Mouse (Mus musculus) myocyte (in vitro differentiated cells): Measurements from ENCODE around the gene Rem2.

Experiments used
- POLR2A ChIP-seq: IDR thresholded peaks from one replicate; pipeline ENCODE4 v1.6.1; 2011; ENCODE audit warnings: low read depth, mild to moderate bottlenecking, control low read depth, moderate library complexity; ENCODE audit not compliant: insufficient read length
- POLR2AphosphoS2 ChIP-seq: IDR thresholded peaks from one replicate; pipeline ENCODE4 v1.6.1; 2011; ENCODE audit warnings: low read depth, control low read depth; ENCODE audit not compliant: insufficient read length
- TCF12 ChIP-seq: IDR thresholded peaks from one replicate; pipeline ENCODE4 v1.6.1; 2011; ENCODE audit warnings: mild to moderate bottlenecking, control low read depth; ENCODE audit not compliant: poor library complexity, insufficient read depth, severe bottlenecking

DNA sequence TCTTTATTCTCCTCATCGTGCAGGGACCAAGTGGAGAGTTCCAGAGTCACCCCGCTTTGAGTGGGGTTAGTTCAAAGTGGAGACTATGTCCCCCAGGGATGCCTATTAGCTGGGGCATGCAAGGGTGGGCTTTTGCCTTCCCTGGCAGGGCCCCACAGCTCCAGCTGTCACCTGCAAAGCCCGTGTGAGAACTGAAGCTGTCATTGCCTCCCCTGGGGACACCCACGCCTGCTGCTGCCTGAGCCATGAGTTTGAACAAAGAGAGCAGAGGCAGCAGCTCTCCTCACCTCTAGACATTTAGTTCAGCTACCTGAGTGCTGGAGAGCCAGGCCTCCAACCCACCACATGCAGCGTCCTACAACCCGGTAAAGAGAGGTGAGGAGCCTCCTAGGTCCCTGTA is 4.8 kb downstream of the Rem2 start:
- no peak for TF ChIP-seq POLR2A
- no peak for TF ChIP-seq POLR2AphosphoS2
- TF ChIP-seq TCF12: no peak
